Mouse (Mus musculus) B cell, adult 2 months (primary cell): Measurements from ENCODE around the gene Egfl8.

Experiments used
- DNase-seq, 2 experiments: peaks; one replicate each; pipeline ENCODE4 v3.0.0; 2022

Egfl8 gene

GRCm38 (mm10) chr17:34627093-34627942, 11.5 kb upstream of the Egfl8 start:
- DNase-seq, result peak; percentile 47

GRCm38 (mm10) chr17:34626773-34627092, 11.0 kb upstream of the Egfl8 start:
- DNase-seq, result peak in 1 of 2 experiments; percentile 47

- DNase-seq, result no peak
Observed at GRCm38 (mm10) chr17:34626062-34626772, 10.4 kb upstream of the Egfl8 start.

- no peak for DNase-seq
Observed at GRCm38 (mm10) chr17:34624981-34625380, 9.2 kb upstream of the Egfl8 start.

GRCm38 (mm10) chr17:34623161-34623560, 7.4 kb upstream of the Egfl8 start:
- no peak for DNase-seq

GRCm38 (mm10) chr17:34621006-34621405, 5.2 kb upstream of the Egfl8 start:
- no peak for DNase-seq

GRCm38 (mm10) chr17:34618999-34619398, 3.2 kb upstream of the Egfl8 start:
- peak; percentile 90 to 92 for DNase-seq

- DNase-seq, result no peak
Observed at GRCm38 (mm10) chr17:34613830-34614229, 1.9 kb downstream of the Egfl8 start.

GRCm38 (mm10) chr17:34613054-34613645, 2.6 kb downstream of the Egfl8 start:
- DNase-seq, result no peak

- no peak for DNase-seq
Observed at GRCm38 (mm10) chr17:34611050-34611449, 4.7 kb downstream of the Egfl8 start.

- no peak for DNase-seq
Observed at GRCm38 (mm10) chr17:34607997-34608396, 7.8 kb downstream of the Egfl8 start.

GRCm38 (mm10) chr17:34606186-34607039, 9.4 kb downstream of the Egfl8 start:
- no peak for DNase-seq

GRCm38 (mm10) chr17:34605609-34606008, 10.2 kb downstream of the Egfl8 start:
- DNase-seq, result peak; percentile 90

GRCm38 (mm10) chr17:34604511-34605237, 11.1 kb downstream of the Egfl8 start:
- DNase-seq, result peak in 1 of 2 experiments; percentile 31

GRCm38 (mm10) chr17:34604061-34604508, 11.7 kb downstream of the Egfl8 start, which contains the start of gene Agpat1:
Gene Agpat1, plus strand, starts transcription at chr17:34604262.
- DNase-seq, result peak; percentile 95 to 96

GRCm38 (mm10) chr17:34603375-34604060, 12.3 kb downstream of the Egfl8 start, which contains the start of gene Rnf5:
Gene Rnf5, minus strand, starts transcription at chr17:34603690.
- peak; percentile 92 to 95 for DNase-seq

GRCm38 (mm10) chr17:34601796-34602195, 14.0 kb downstream of the Egfl8 start:
- no peak for DNase-seq

GRCm38 (mm10) chr17:34599891-34600290, 15.9 kb downstream of the Egfl8 start:
- no peak for DNase-seq

- DNase-seq, result no peak
Observed at GRCm38 (mm10) chr17:34597566-34598095, 18.1 kb downstream of the Egfl8 start, which contains the start of gene Ager. Gene Ager, plus strand, starts transcription at chr17:34597862.

GRCm38 (mm10) chr17:34596098-34596497, 19.7 kb downstream of the Egfl8 start:
- DNase-seq, result no peak
